Mouse (Mus musculus): ENCODE results near the gene Pip4k2a.

The Pip4k2a gene

GRCm38 (mm10) chr2:18955671-18956070, 42.3 kb downstream of the Pip4k2a start:
- no peak for DNase-seq (ENCODE audit: low spot score in 2 of 2)

- no peak for DNase-seq (ENCODE audit: low spot score in 2 of 2)
These were observed 42.9 kb downstream of the Pip4k2a start for GRCm38 (mm10) chr2:18955022-18955421.

- no peak for DNase-seq (ENCODE audit: low spot score in 2 of 2)
These were observed 43.5 kb downstream of the Pip4k2a start for GRCm38 (mm10) chr2:18954422-18954821.

GRCm38 (mm10) chr2:18952102-18952673, 45.7 kb downstream of the Pip4k2a start:
- peak in 1 of 2 experiments; percentile 42 for DNase-seq (ENCODE audit: low spot score in 2 of 2)

GRCm38 (mm10) chr2:18950758-18951157, 47.2 kb downstream of the Pip4k2a start:
- no peak for DNase-seq (ENCODE audit: low spot score in 2 of 2)

GRCm38 (mm10) chr2:18948741-18949140, 49.2 kb downstream of the Pip4k2a start:
- DNase-seq (ENCODE audit: low spot score in 2 of 2) = no peak

GRCm38 (mm10) chr2:18947669-18948459, 50.1 kb downstream of the Pip4k2a start:
- DNase-seq (ENCODE audit: low spot score in 2 of 2) = no peak

GRCm38 (mm10) chr2:18945438-18945837, 52.5 kb downstream of the Pip4k2a start:
- DNase-seq (ENCODE audit: low spot score in 2 of 2) = no peak

- DNase-seq (ENCODE audit: low spot score in 2 of 2) = no peak
These were observed 54.0 kb downstream of the Pip4k2a start for GRCm38 (mm10) chr2:18943930-18944329.

GRCm38 (mm10) chr2:18943366-18943765, 54.6 kb downstream of the Pip4k2a start:
- DNase-seq (ENCODE audit: low spot score in 2 of 2) = no peak

GRCm38 (mm10) chr2:18940693-18941270, 57.1 kb downstream of the Pip4k2a start:
- DNase-seq (ENCODE audit: low spot score in 2 of 2) = no peak

GRCm38 (mm10) chr2:18938923-18939329, 59.0 kb downstream of the Pip4k2a start:
- DNase-seq (ENCODE audit: low spot score in 2 of 2) = no peak

GRCm38 (mm10) chr2:18938232-18938631, 59.7 kb downstream of the Pip4k2a start:
- DNase-seq (ENCODE audit: low spot score in 2 of 2) = no peak

GRCm38 (mm10) chr2:18937611-18938010, 60.3 kb downstream of the Pip4k2a start:
- DNase-seq (ENCODE audit: low spot score in 2 of 2) = no peak

- no peak for DNase-seq (ENCODE audit: low spot score in 2 of 2)
These were observed 61.5 kb downstream of the Pip4k2a start for GRCm38 (mm10) chr2:18936446-18936845.

GRCm38 (mm10) chr2:18935581-18936027, 62.3 kb downstream of the Pip4k2a start:
- DNase-seq (ENCODE audit: low spot score in 2 of 2) = no peak

- no peak for DNase-seq (ENCODE audit: low spot score in 2 of 2)
These were observed 63.8 kb downstream of the Pip4k2a start for GRCm38 (mm10) chr2:18934131-18934530.

GRCm38 (mm10) chr2:18933418-18933817, 64.5 kb downstream of the Pip4k2a start:
- DNase-seq (ENCODE audit: low spot score in 2 of 2) = no peak

- DNase-seq (ENCODE audit: low spot score in 2 of 2) = no peak
These were observed 67.4 kb downstream of the Pip4k2a start for GRCm38 (mm10) chr2:18930318-18931060.

GRCm38 (mm10) chr2:18928597-18929257, 69.2 kb downstream of the Pip4k2a start:
- DNase-seq (ENCODE audit: low spot score in 2 of 2) = no peak

- no peak for DNase-seq (ENCODE audit: low spot score in 2 of 2)
These were observed 69.7 kb downstream of the Pip4k2a start for GRCm38 (mm10) chr2:18928196-18928595.
